Mouse (Mus musculus): ENCODE data around the gene Mroh2a.

Gene Mroh2a

GRCm38 (mm10) chr1:88226670-88227379 is at the start of gene Mroh2a:
Mroh2a (plus strand) TSS chr1:88226986.
- DNase-seq (ENCODE audit: extremely low spot score): no peak

- DNase-seq (ENCODE audit: extremely low spot score): no peak
Measured at GRCm38 (mm10) chr1:88179657-88180056, 47.1 kb upstream of the Mroh2a start.

DNA sequence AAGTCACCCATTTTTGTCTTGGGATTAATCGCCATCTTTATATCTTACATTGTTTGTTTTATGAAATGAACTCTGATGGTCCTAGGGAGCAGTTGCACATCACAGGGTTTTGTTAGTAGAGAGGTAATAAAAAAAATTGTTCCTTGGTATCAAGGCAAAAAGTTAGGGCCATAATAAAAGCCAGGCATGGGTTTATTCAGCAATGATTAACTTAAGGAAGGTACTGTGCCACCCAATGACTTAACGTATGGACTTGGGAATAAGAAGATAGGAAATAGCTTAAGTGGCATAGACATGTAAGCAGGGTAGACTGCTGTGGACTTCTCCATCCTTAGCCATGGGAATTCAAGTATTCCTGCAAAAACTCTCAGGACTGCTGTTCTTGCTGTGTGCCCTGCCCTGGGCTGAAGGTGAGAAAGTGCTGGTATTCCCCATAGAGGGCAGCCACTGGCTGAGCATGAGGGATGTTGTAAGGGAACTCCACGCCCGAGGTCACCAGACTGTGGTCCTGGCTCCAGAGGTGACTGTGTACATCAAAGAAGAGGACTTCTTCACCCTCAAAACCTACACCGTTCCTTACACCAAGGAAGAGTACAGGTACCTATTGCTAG is 40.4 kb upstream of the Mroh2a start:
- no peak for DNase-seq (ENCODE audit: extremely low spot score)

DNA sequence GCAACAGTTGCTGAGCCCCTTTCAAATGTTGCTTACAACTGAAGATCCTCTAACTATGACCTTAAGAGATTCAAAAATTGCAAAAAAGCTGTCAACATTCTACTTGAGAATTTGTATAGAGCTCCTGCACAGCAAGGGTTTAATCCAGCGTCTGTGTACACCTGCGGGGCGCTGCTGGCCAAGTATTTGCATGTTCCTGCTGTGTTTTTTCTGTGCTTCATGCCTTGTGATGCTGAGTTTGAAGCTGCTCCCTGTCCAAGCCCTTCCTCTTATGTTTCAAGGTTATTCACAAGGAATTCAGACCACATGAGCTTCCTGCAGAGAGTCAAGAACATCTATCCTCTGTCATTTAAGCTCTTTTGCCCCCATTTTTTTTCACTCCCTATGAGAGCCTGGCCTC is 34.6 kb upstream of the Mroh2a start:
- no peak for DNase-seq (ENCODE audit: extremely low spot score)

DNA sequence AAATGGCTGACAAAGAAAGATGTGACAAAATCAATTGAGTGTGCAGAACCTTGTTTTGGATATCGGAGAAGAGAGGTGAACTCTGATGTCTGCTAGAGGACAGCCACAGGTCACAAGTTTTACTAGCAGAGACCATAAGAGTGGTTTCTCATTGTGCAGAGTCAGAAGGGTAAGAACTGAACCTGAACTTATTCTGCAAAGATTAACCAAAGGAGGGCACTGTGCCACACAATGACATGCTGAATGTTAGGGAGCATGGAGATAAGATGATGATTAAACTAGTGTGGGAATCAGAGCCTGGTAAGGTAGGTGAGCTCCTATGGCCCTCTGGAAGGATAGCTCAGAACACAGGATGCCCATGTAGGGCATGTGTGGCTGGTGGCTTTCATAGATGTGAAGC is 31.1 kb upstream of the Mroh2a start:
- no peak for DNase-seq (ENCODE audit: extremely low spot score)

- DNase-seq (ENCODE audit: extremely low spot score): no peak
Measured at GRCm38 (mm10) chr1:88197443-88197842, 29.3 kb upstream of the Mroh2a start.

DNA sequence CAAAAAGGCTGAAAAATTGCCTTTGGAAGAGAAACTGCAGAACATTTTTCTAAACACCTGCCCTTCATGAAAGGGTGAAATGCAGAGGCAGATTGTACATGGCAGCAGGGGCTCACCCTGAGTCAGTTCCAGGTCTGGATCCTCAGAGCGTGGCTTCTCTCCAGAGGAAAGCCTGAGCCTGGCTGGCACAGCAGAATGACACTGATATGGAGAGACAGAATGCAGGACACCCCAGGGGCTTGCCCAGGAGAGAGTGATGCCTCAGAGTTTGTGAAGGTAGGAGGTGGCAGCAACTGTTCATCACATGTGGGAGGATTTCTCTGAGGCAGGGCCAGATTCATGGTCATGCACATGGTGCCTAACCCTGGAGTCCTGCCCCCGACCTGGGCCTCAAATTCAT is 26.8 kb upstream of the Mroh2a start:
- no peak for DNase-seq (ENCODE audit: extremely low spot score)

GRCm38 (mm10) chr1:88200456-88200855 is 26.3 kb upstream of the Mroh2a start, which contains the start of gene Ugt1a2:
Ugt1a2 (plus strand) TSS chr1:88200601.
- no peak for DNase-seq (ENCODE audit: extremely low spot score)

DNA sequence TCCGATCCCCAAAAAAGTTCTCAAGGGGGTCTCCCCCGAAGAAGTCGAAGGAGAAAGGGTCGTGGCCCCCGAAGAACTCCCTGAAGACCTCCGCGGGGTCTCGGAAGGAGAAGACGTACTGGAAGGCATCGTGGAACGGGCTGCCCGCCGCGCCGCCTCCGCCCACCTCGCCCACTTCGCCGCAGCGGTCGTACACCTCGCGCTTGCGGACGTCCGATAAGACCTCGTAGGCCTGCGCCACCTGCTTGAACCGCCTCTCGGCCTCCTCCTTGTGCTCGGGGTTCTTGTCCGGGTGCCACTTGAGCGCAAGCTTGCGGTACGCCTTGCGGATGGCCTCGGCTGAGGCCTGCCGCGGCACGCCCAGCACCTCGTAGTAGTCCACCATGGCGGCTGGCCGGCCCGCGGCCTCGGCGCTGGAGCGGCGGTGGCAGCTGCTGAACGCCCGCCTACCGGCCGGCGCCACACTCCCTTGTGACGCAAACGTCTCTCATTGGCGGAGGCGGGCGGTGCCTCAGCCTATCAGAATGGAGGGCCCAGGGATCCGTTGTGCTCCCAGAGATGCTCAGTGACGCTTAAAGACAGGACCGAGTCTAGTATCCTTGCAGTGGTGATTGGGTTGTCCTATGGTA is 21.4 kb upstream of the Mroh2a start, which contains the start of gene Dnajb3:
Gene Dnajb3 (minus strand): TSS at position 489 of the 629 bp plus-strand sequence.
- DNase-seq (ENCODE audit: extremely low spot score): peak; percentile 85

DNA sequence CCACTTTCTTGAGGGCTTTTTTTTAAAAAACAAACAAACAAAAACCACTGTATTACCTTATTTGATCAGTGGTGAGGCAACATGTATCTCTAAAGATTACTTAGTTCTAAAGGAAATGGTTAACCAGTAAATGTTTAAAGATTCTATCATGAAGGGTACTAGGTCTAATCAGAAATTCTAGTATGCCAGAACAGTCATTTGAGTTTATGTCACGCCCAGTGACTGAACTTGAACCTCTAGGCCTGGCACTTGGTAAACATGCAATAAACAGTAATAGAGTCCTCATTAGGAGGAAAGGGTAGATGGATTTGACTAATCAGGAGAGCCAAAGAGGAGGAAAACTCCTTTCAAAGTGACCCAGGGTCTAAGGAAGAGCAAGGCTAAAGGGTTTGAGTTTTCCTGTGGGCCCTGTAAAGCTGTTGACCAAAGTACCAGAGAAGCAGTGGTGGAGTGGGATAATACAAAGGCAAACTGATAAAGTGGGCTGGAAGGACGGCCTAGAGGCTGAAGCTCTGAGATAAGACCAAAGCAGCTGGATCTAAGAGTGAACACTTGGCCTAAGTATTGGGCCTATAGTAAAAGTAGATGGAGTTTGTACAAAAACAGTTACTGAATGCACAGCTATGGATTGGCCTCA is 19.8 kb upstream of the Mroh2a start:
- no peak for DNase-seq (ENCODE audit: extremely low spot score)

DNA sequence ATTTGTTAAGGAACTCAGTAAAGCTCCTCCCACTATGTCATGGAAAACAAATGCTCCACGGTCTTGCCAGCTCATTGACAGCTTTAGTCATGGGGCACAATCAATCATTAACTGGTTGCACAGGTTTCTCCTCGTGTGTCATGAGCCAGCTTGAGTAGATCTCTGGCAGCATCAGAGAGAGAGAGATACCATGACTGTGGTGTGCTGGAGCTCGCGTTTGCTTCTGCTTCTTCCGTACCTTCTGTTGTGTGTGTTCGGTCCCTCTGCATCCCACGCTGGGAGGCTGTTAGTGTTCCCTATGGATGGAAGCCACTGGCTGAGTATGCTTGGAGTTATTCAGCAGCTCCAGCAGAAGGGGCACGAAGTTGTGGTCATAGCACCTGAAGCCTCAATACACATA is 15.0 kb upstream of the Mroh2a start, which contains the start of gene Ugt1a1:
Gene Ugt1a1 (plus strand): TSS at position 148 of the 400 bp plus-strand sequence.
- peak; percentile 25 for DNase-seq (ENCODE audit: extremely low spot score)

DNA sequence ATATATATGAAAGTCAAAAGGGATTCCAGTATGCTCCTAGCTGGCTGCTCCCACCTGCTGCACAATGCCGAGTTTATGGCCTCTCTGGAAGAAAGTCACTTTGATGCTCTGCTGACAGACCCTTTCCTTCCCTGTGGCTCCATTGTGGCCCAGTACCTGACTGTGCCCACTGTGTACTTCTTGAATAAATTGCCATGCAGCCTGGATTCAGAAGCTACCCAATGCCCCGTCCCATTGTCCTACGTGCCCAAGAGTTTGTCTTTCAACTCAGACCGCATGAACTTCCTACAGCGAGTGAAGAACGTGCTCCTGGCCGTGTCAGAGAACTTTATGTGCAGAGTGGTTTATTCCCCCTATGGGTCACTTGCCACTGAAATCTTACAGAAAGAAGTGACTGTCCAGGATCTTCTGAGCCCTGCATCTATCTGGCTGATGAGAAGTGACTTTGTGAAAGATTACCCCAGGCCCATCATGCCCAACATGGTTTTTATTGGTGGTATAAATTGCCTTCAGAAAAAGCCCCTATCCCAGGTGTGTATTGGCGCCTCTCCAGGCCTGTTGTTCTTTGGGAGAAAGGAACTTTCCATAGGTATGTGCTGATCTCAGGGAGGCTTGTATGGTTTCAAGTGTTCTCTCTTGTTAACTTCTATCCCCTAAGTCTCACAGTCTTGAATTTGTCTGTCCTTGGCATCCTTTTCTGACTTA is 14.3 kb upstream of the Mroh2a start:
- DNase-seq (ENCODE audit: extremely low spot score): peak; percentile 20

DNA sequence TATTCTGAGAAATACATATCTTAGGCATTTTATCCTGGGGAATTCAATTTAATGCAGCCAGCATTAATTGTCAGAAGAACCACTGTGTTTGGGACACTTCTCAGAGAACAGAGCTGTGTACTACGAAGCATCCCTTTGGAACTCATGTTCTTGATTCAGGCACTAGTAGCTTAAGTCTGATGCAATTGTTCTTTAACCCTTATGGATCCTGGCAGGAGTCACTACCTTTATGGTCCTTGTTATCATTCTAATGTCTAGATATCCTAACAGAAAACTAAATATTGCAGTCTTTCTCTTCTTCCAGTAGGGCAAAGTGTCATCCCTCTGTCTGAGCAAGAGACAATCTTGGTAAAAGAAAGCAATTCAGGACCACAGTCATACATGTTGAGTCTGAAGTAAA is 13.7 kb upstream of the Mroh2a start:
- DNase-seq (ENCODE audit: extremely low spot score): no peak

DNA sequence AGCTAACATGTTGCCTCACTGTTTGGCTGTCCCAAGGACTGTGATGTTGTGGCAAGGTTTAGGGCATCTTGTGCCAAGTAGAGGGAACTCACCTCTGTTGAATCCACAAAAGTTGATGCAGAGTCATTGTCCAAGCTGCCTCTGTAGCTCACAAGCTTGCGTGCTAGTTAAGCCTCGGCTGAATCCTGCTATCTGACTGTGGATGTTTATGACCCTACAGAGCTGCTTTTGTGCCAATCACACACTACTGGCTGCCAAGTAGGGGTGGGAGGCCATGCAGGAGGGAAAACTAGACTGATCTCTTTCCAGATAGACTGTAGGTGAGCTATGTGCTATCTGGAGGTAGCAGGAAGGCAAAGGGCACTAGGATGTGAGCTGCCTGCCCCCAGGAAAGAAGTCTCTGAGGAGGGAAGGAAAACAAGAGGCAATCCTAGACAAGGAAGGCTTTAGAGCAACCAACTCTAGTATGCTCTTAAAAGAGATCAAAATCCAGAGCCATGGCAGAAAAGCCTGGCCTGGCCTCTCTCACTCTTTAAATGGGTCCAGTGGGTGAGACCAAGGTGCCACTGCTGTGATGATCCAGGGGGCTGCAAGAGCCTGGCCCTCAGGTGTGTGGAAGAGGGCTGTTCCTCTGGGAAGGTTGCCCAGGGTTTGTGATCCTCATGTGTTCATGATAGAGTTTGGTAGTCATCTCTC is 12.9 kb upstream of the Mroh2a start:
- peak; percentile 24 for DNase-seq (ENCODE audit: extremely low spot score)

GRCm38 (mm10) chr1:88214462-88214952 is 12.3 kb upstream of the Mroh2a start:
- DNase-seq (ENCODE audit: extremely low spot score): no peak

DNA sequence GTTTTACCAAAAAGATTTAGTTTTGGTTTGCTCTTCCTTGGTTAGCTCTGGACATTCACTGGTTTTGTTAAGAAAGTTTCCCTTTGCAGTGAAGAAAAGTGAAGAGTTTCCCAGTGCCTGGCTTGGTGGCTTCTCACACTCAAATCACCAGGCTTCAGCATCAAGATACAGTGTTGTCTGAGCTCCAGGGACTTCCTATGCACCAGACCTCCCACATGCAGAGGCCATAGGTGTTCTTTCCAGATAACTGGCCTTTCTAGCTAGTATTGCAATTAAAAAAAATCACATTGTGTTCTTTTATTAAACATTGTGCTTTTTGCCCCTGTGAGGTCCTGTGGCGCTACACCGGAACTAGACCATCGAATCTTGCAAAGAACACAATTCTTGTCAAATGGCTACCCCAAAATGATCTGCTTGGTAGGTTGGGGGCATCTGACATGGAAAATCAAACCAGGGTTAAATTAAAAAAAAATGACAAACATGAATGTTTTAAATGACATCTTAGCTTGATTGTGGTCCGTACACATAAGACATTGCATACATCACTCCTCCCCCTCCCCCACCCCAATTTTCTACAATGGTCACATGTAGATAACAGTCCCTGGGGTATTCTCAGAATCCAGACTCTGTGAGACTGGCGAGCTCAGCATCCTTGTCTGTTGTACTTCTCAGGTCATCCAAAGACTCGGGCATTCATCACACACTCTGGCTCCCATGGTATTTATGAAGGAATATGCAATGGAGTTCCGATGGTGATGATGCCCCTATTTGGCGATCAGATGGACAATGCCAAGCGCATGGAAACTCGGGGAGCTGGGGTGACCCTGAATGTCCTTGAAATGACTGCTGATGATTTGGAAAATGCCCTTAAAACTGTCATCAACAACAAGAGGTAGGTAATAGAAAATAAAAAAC is 11.1 kb upstream of the Mroh2a start:
- DNase-seq (ENCODE audit: extremely low spot score): peak; percentile 10

DNA sequence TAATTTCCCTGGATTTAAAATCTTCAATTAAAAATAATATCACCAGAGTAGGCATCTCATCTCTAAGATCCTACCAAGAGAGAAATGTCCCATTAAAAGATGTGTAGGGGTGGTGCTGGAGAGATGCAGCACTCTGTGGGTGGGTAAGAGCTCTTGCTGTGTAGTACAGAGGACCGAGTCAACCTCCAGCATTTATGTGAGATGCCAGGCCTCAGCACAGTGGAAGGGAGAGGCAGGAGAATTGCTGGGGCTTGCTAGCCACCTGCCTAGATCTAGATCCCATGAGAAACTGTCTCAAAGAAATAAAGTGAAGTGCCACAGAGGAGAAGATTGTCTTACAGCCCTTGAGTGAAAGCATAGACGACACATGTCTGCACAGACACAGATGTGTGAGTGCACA is 10.2 kb upstream of the Mroh2a start:
- peak; percentile 8 for DNase-seq (ENCODE audit: extremely low spot score)

DNA sequence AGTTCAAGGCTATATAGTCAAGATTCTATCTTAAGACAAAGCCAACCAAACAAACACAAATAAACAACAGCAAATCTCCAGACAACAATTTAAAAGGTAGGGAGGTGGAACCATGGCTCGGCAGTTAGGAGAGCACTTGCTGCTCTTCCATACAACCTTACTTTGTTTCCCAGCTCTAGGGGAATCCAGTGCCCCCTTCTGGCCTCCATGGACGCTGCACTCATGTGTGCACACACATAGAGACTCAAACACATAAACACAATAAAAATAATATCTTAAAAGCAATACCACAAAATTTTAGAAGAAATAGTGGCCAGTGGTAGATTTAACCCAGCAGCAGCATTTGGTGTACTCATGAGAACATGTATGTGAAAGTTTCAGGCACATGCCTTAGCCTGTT is 9.6 kb upstream of the Mroh2a start:
- peak; percentile 17 for DNase-seq (ENCODE audit: extremely low spot score)

DNA sequence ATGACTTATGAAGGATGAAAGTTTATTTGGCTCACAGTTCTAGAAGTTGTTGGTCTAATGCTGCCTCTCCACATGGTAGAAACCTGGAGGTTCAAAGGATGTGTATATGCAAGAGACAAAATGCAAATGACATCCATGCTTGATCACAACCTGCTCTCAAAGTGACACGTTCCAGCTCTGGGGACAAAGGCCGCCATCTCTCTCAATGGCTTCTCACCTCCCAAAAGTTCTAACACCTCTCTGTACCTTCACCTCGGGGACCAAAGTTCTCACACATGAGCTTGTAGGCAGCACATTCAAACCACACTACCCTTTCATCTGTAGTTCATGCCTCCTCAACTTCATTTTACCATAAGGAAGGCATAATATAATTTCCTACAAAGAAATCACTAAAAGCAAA is 9.2 kb upstream of the Mroh2a start:
- DNase-seq (ENCODE audit: extremely low spot score): peak; percentile 1

DNA sequence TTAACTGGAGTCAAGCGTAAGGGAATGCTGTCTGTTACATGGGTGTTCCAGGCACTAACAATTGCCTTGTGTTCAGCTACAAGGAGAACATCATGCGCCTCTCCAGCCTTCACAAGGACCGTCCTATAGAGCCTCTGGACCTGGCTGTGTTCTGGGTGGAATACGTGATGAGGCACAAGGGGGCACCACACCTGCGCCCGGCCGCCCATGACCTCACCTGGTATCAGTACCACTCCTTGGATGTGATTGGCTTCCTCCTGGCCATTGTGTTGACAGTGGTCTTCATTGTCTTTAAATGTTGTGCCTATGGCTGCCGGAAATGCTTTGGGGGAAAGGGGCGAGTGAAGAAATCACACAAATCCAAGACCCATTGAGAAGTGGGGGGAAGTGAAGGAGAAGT is 8.7 kb upstream of the Mroh2a start:
- DNase-seq (ENCODE audit: extremely low spot score): peak; percentile 22

Measured in embryo, embryonic 9.5 days (tissue).